Mouse (Mus musculus) heart, embryonic 13.5 days (tissue): Measurements from ENCODE around the gene Vamp8. TPM values are rescaled to one million over a fixed set of nuclear protein-coding genes. Genes with fewer than 3 reads are reported as not detected.
A peak's percentile ranks its signal among the peaks of the same experiment; 100 is the strongest.

ENCODE experiments used
- ATAC-seq: fragments of 200-750 bp; cut with Nextera tagmentation; 2 replicates; pipeline ENCODE4 v1.8.0; 2017; ENCODE audit warnings: moderate TSS enrichment; ENCODE audit not compliant: insufficient number of reproducible peaks, low FRiP score, low TSS enrichment; ENCODE audit errors: extremely low read depth
- H3K27ac ChIP-seq: fragments of 300-500 bp; sonication (generic); replicated peaks from 2 replicates; pipeline ENCODE4 v1.5.1; 2015; ENCODE audit warnings: moderate library complexity, mild to moderate bottlenecking, inconsistent platforms
- H3K27me3 ChIP-seq: fragments of 300-500 bp; sonication (generic); replicated peaks from 2 replicates; pipeline ENCODE4 v1.6.1; 2015; ENCODE audit warnings: mild to moderate bottlenecking, inconsistent platforms
- H3K36me3 ChIP-seq: fragments of 300-500 bp; sonication (generic); 2 replicates; pipeline ENCODE4 v1.6.1; 2015; ENCODE audit warnings: mild to moderate bottlenecking, inconsistent platforms
- H3K4me1 ChIP-seq: fragments of 300-500 bp; sonication (generic); 2 replicates; pipeline ENCODE4 v1.6.1; 2015; ENCODE audit warnings: inconsistent platforms
- H3K4me2 ChIP-seq: fragments of 300-500 bp; sonication (generic); 2 replicates; pipeline ENCODE4 v1.6.1; 2015; ENCODE audit warnings: inconsistent platforms, mild to moderate bottlenecking, moderate library complexity
- H3K4me3 ChIP-seq: fragments of 300-500 bp; sonication (generic); 2 replicates; pipeline ENCODE4 v1.5.1; 2015; ENCODE audit warnings: moderate library complexity, mild to moderate bottlenecking, inconsistent platforms
- H3K9ac ChIP-seq: fragments of 300-500 bp; sonication (generic); 2 replicates; pipeline ENCODE4 v1.6.1; 2015; ENCODE audit warnings: inconsistent platforms, mild to moderate bottlenecking, moderate library complexity
- H3K9me3 ChIP-seq: fragments of 300-500 bp; sonication (generic); 2 replicates; pipeline ENCODE4 v1.6.1; 2016; ENCODE audit warnings: inconsistent platforms
- WGBS: fragments of 180-500 bp; shearing (Covaris S2); methylation state at CpG from one replicate; pipeline ENCODE4 v1.1.7; 2015; ENCODE audit warnings: mixed read lengths; 5-methylcytosine and 5-hydroxymethylcytosine counted together
- polyA plus RNA-seq: library from polyadenylated mRNA; unstranded; fragments of >200 nt; fragmentation: Nextera tagmentation; extraction: Ambion mirVana; gene quantifications from 2 replicates; pipeline ENCODE4 v1.2.1, GENCODE M21; 2015

Vamp8 gene
- 127 and 150 TPM in 2 replicates for polyA plus RNA-seq

- WGBS: 0% methylated on average over 33 of the region's 33 CpGs
- H3K9me3 ChIP-seq: no peaks in the 10 kb centered on the region
Measured at GRCm38 (mm10) chr6:72389941-72390771, at the start of gene Vamp8. Gene Vamp8, minus strand, starts transcription at chr6:72390703.

GRCm38 (mm10) chr6:72439355-72440185 lies 49.1 kb upstream of the Vamp8 start, which contains the start of gene Mat2a:
Gene Mat2a, minus strand, starts transcription at chr6:72439558.
- Histone ChIP-seq H3K9me3 (no peaks in the 10 kb centered on the region), H3K4me1 (peaks cover 32% of the 10 kb centered on the region), H3K4me2 (peak within 1 kb of the TSS; percentile 95), H3K27ac (peak within 1 kb of the TSS; percentile 100), H3K4me3 (peak within 1 kb of the TSS; percentile 98), H3K27me3 (no peaks in the 10 kb centered on the region), H3K36me3 (peaks cover 30% of the 10 kb centered on the region), H3K9ac (peak within 1 kb of the TSS; percentile 100)
- ATAC-seq: peak; percentile 86
- under 1% methylated on average over 71 of the region's 77 CpGs for WGBS

More at GRCm38 (mm10) chr6:72389941-72390771, at the start of gene Vamp8:
- Histone ChIP-seq H3K27me3 (no peaks in the 10 kb centered on the region), H3K4me2 (peak within 1 kb of the TSS; percentile 82), H3K27ac (peak within 1 kb of the TSS; percentile 98), H3K4me3 (peak within 1 kb of the TSS; percentile 72), H3K9ac (peak within 1 kb of the TSS; percentile 93), H3K4me1 (peaks cover 41% of the 10 kb centered on the region), H3K36me3 (peaks cover 29% of the 10 kb centered on the region)
- ATAC-seq: peak; percentile 67

GRCm38 (mm10) chr6:72438862-72439354 lies 48.4 kb upstream of the Vamp8 start:
- Histone ChIP-seq H3K9ac (peak overlapping the region; percentile 100), H3K27ac (peak overlapping the region; percentile 100), H3K4me2 (peak overlapping the region; percentile 95), H3K36me3 (peaks cover 37% of the 10 kb centered on the region), H3K4me3 (peak overlapping the region; percentile 98), H3K27me3 (no peaks in the 10 kb centered on the region), H3K9me3 (no peaks in the 10 kb centered on the region), H3K4me1 (peaks cover 32% of the 10 kb centered on the region)
- WGBS: 0% methylated on average over 57 of the region's 57 CpGs
- ATAC-seq: peak; percentile 62

- whole genome bisulfite sequencing: 2% methylated on average over 5 of the region's 5 CpGs
- Histone ChIP-seq H3K9ac (peak overlapping the region; percentile 100), H3K4me1 (peaks cover 32% of the 10 kb centered on the region), H3K4me2 (peak overlapping the region; percentile 95), H3K36me3 (peaks cover 44% of the 10 kb centered on the region), H3K4me3 (peak overlapping the region; percentile 98), H3K27me3 (no peaks in the 10 kb centered on the region), H3K27ac (peak overlapping the region; percentile 100), H3K9me3 (no peaks in the 10 kb centered on the region)
- no peak for ATAC-seq
Measured at GRCm38 (mm10) chr6:72438226-72438625, 47.7 kb upstream of the Vamp8 start.

- H3K9me3 ChIP-seq: no peaks in the 10 kb centered on the region
- peaks cover 12% of the 10 kb centered on the region for H3K4me1 ChIP-seq
- H3K4me2 ChIP-seq: no peak overlapping the region
- WGBS: 88% methylated on average over 2 of the region's 2 CpGs
- H3K27me3 ChIP-seq: no peaks in the 10 kb centered on the region
- no peak for ATAC-seq
- peaks cover 99% of the 10 kb centered on the region for H3K36me3 ChIP-seq
- H3K9ac ChIP-seq: no peak overlapping the region
- no peak overlapping the region for H3K4me3 ChIP-seq
- no peak overlapping the region for H3K27ac ChIP-seq
Measured at GRCm38 (mm10) chr6:72432153-72432552, 41.6 kb upstream of the Vamp8 start.

- Histone ChIP-seq H3K4me2 (no peak overlapping the region), H3K9me3 (no peaks in the 10 kb centered on the region), H3K36me3 (peaks cover 99% of the 10 kb centered on the region), H3K4me3 (no peak overlapping the region), H3K9ac (no peak overlapping the region), H3K27me3 (no peaks in the 10 kb centered on the region), H3K27ac (no peak overlapping the region), H3K4me1 (peaks cover 3% of the 10 kb centered on the region)
- 39% methylated on average over 5 of the region's 5 CpGs for WGBS
- no peak for ATAC-seq
Measured at GRCm38 (mm10) chr6:72430989-72431921, 40.8 kb upstream of the Vamp8 start.

- H3K9me3 ChIP-seq: no peaks in the 10 kb centered on the region
- H3K4me3 ChIP-seq: no peak overlapping the region
- no peak overlapping the region for H3K4me2 ChIP-seq
- no peaks in the 10 kb centered on the region for H3K27me3 ChIP-seq
- no peaks in the 10 kb centered on the region for H3K4me1 ChIP-seq
- no peak overlapping the region for H3K27ac ChIP-seq
- 82% methylated on average over 21 of the region's 21 CpGs for WGBS
- no peak overlapping the region for H3K9ac ChIP-seq
- no peak for ATAC-seq
- H3K36me3 ChIP-seq: peaks cover 99% of the 10 kb centered on the region
Measured at GRCm38 (mm10) chr6:72429061-72429842, 38.7 kb upstream of the Vamp8 start.

- WGBS: 42% methylated on average over 8 of the region's 8 CpGs
- Histone ChIP-seq H3K4me1 (no peaks in the 10 kb centered on the region), H3K4me2 (no peak overlapping the region), H3K9me3 (no peaks in the 10 kb centered on the region), H3K9ac (no peak overlapping the region), H3K4me3 (no peak overlapping the region), H3K36me3 (peaks cover 99% of the 10 kb centered on the region), H3K27ac (no peak overlapping the region), H3K27me3 (no peaks in the 10 kb centered on the region)
- ATAC-seq: no peak
Measured at GRCm38 (mm10) chr6:72428036-72428435, 37.5 kb upstream of the Vamp8 start.

- no peaks in the 10 kb centered on the region for H3K4me1 ChIP-seq
- peaks cover 99% of the 10 kb centered on the region for H3K36me3 ChIP-seq
- H3K27ac ChIP-seq: no peak overlapping the region
- H3K4me3 ChIP-seq: no peak overlapping the region
- ATAC-seq: no peak
- no peak overlapping the region for H3K4me2 ChIP-seq
- H3K9ac ChIP-seq: no peak overlapping the region
- no peaks in the 10 kb centered on the region for H3K9me3 ChIP-seq
- no peaks in the 10 kb centered on the region for H3K27me3 ChIP-seq
- WGBS: 93% methylated on average over 11 of the region's 11 CpGs
Measured at GRCm38 (mm10) chr6:72425646-72426045, 35.1 kb upstream of the Vamp8 start.

- no peak overlapping the region for H3K4me3 ChIP-seq
- H3K36me3 ChIP-seq: peaks cover 93% of the 10 kb centered on the region
- no peak overlapping the region for H3K4me2 ChIP-seq
- H3K9me3 ChIP-seq: no peaks in the 10 kb centered on the region
- H3K4me1 ChIP-seq: peaks cover 7% of the 10 kb centered on the region
- no peak overlapping the region for H3K9ac ChIP-seq
- ATAC-seq: no peak
- H3K27ac ChIP-seq: no peak overlapping the region
- WGBS: 91% methylated on average over 10 of the region's 10 CpGs
- H3K27me3 ChIP-seq: no peaks in the 10 kb centered on the region
Measured at GRCm38 (mm10) chr6:72420901-72421300, 30.4 kb upstream of the Vamp8 start.
